8 mouse cellular contexts compared by ENCODE assay signal in the genomic region with DNA sequence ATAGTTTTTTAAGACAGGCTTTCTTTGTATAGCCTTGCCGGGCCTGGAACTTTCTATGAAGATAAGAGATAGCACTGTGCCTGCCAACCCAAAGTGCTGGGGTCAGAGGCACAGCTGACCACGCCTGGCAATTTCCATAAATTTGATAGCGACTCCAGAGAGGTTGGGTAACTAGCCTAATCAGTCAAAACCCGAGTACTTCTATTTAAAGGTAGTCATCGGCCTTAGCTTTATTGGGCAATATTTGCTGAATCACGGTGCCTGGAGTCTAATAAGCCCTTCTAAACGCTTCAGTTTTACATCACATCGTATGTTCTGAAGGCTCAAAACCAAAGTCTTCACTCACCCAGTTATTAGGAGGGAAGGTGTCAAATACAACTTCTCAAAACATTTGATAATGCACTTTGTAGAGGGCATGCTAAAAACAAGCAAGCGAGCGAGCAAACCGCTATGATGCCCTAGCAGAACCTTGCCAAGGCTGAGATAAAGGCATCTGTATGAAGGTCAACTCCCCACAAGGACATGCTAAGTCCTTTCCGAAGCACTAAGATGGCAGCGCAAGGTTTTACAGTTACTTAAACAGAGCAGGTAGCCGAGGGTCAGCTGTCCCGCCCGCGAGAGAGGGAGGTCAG. TPM values are rescaled to one million over a fixed set of nuclear protein-coding genes. Genes with fewer than 3 reads are reported as not detected.
DNase-seq lines count a peak whose midpoint lies in the region; ATAC-seq lines count a peak whose summit lies in the region.

No protein-coding gene starts in this region.

- peak overlapping the region; percentile 78 for H3K4me3 ChIP-seq in heart, embryonic 13.5 days
- peak overlapping the region; percentile 61 for H3K4me3 ChIP-seq in midbrain, embryonic 11.5 days (ENCODE audit: low read depth, low read length)

- H3K27ac ChIP-seq in heart, embryonic 13.5 days (replicated peaks) = peak overlapping the region; percentile 100
- H3K27ac ChIP-seq in midbrain, embryonic 11.5 days (ENCODE audit: low read depth, low read length) = peak overlapping the region; percentile 98

- peaks cover 20% of the 10 kb centered on the region for H3K9me3 ChIP-seq in heart, embryonic 13.5 days
- H3K9me3 ChIP-seq in midbrain, embryonic 11.5 days (ENCODE audit: control insufficient read depth, low read length) = peaks cover 4% of the 10 kb centered on the region; the same call in 1 of the 2 replicates

- H3K36me3 ChIP-seq in heart, embryonic 13.5 days = peaks cover 22% of the 10 kb centered on the region
- no peaks in the 10 kb centered on the region for H3K36me3 ChIP-seq in midbrain, embryonic 11.5 days (ENCODE audit: control insufficient read depth, insufficient read depth, low read length)

- H3K4me2 ChIP-seq in heart, embryonic 13.5 days = peak overlapping the region; percentile 71
- H3K4me2 ChIP-seq in midbrain, embryonic 11.5 days = peak overlapping the region; percentile 81

- DNase-seq in lung, adult 18-20 months = peak; percentile 35 to 60
- no peak for DNase-seq in lung, postnatal 25 days (ENCODE audit: low spot score)
- DNase-seq in embryo, embryonic 11 days = peak; percentile 32
- peak; percentile 53 for DNase-seq in large intestine, adult 2 months (ENCODE audit: low read depth, low spot score)
- no peak for DNase-seq in midbrain, embryonic 11.5 days (ENCODE audit: low spot score, missing footprints)
- DNase-seq in frontal cortex, adult 2 months (ENCODE audit: extremely low spot score in 1 of 2, low spot score in 1 of 2) = no peak
- DNase-seq in layer of hippocampus, postnatal 14 days (ENCODE audit: low spot score in 2 of 2) = no peak

- peaks cover 49% of the 10 kb centered on the region for H3K4me1 ChIP-seq in heart, embryonic 13.5 days
- H3K4me1 ChIP-seq in midbrain, embryonic 11.5 days (ENCODE audit: control insufficient read depth, insufficient read depth, low read length) = peaks cover 9% of the 10 kb centered on the region

- ATAC-seq in heart, embryonic 13.5 days (ENCODE audit: extremely low read depth, insufficient number of reproducible peaks, low FRiP score, low TSS enrichment) = 0 out of 2 replicates have a peak, but pooled peaks have one; percentile 16
- ATAC-seq in midbrain, embryonic 11.5 days (ENCODE audit: low FRiP score) = no peak

- H3K27me3 ChIP-seq in heart, embryonic 13.5 days (replicated peaks) = no peaks in the 10 kb centered on the region
- no peaks in the 10 kb centered on the region for H3K27me3 ChIP-seq in midbrain, embryonic 11.5 days (ENCODE audit: control insufficient read depth, insufficient read depth, low read length)

- peak overlapping the region; percentile 99 for H3K9ac ChIP-seq in heart, embryonic 13.5 days
- peak overlapping the region; percentile 92 for H3K9ac ChIP-seq in midbrain, embryonic 11.5 days (ENCODE audit: low read length)

- WGBS in heart, embryonic 13.5 days = under 1% methylated on average over 16 of the region's 17 CpGs
- under 1% methylated on average over 17 of the region's 17 CpGs for WGBS in large intestine, adult 2 months
- 8% methylated on average over 17 of the region's 17 CpGs for WGBS in midbrain, embryonic 11.5 days

RNA-seq across cellular contexts. Expression of gene Atf1, which starts 0.5 kb away (rescaled TPM):
- polyA plus RNA-seq in heart, embryonic 13.5 days (2015; fragmentation: Nextera tagmentation; extraction: Ambion mirVana) = 30.3 and 34.4 TPM in 2 replicates
- polyA plus RNA-seq in large intestine, adult 2 months (2012; rRNA removed) = 32.9 and 35.7 TPM in 2 replicates
- polyA plus RNA-seq in midbrain, embryonic 11.5 days (2014; fragmentation: Nextera tagmentation; extraction: Ambion mirVana) = 31.8 and 33.5 TPM in 2 replicates
- polyA plus RNA-seq in frontal cortex, adult 2 months (2012; rRNA removed) = 16.2 and 17.8 TPM in 2 replicates
- total RNA-seq in layer of hippocampus, postnatal 14 days (2021) = 10 to 100 TPM; 15.1 to 16.3 TPM

RNA-seq across cellular contexts. Expression of gene Tmprss12, which starts 53.5 kb away (rescaled TPM):
- polyA plus RNA-seq in heart, embryonic 13.5 days (2015; fragmentation: Nextera tagmentation; extraction: Ambion mirVana) = not detected in 2 replicates
- not detected in 2 replicates for polyA plus RNA-seq in large intestine, adult 2 months (2012; rRNA removed)
- 0.10 TPM in 1 of 2 replicates, not detected in the other for polyA plus RNA-seq in midbrain, embryonic 11.5 days (2014; fragmentation: Nextera tagmentation; extraction: Ambion mirVana)
- not detected in 2 replicates for polyA plus RNA-seq in frontal cortex, adult 2 months (2012; rRNA removed)
- not detected for total RNA-seq in layer of hippocampus, postnatal 14 days (2021)

Comparison
In these comparisons a context has a peak if more than half of its experiments do, and no peak if none do; other contexts are left out.
1. DNase-seq: peak in lung, adult 18-20 months (2 of 2), embryo, embryonic 11 days (single experiment) and large intestine, adult 2 months (single experiment); none in lung, postnatal 25 days (single experiment), midbrain, embryonic 11.5 days (single experiment), frontal cortex, adult 2 months (0 of 2) and layer of hippocampus, postnatal 14 days (0 of 2).